Mouse (Mus musculus) testis, postnatal 14 days (tissue): ENCODE results near the gene Spock1.

ENCODE experiments used
- DNase-seq: peaks from one replicate; pipeline ENCODE4 v3.0.0; 2021; ENCODE audit warnings: low spot score

The Spock1 gene

GRCm38 (mm10) chr13:57798633-57799032 is 109.5 kb downstream of the Spock1 start:
- DNase-seq = no peak

GRCm38 (mm10) chr13:57796951-57797692 is 111.0 kb downstream of the Spock1 start:
- no peak for DNase-seq

GRCm38 (mm10) chr13:57793643-57794240 is 114.4 kb downstream of the Spock1 start:
- DNase-seq = no peak

- DNase-seq = no peak
Observed at GRCm38 (mm10) chr13:57789796-57790195, 118.3 kb downstream of the Spock1 start.

- DNase-seq = no peak
Observed at GRCm38 (mm10) chr13:57788299-57788698, 119.8 kb downstream of the Spock1 start.

GRCm38 (mm10) chr13:57786278-57786677 is 121.9 kb downstream of the Spock1 start:
- no peak for DNase-seq

- no peak for DNase-seq
Observed at GRCm38 (mm10) chr13:57782975-57783374, 125.2 kb downstream of the Spock1 start.

- no peak for DNase-seq
Observed at GRCm38 (mm10) chr13:57782107-57782561, 126.0 kb downstream of the Spock1 start.

GRCm38 (mm10) chr13:57779146-57779545 is 129.0 kb downstream of the Spock1 start:
- DNase-seq = no peak

- no peak for DNase-seq
Observed at GRCm38 (mm10) chr13:57778524-57778923, 129.6 kb downstream of the Spock1 start.

- DNase-seq = no peak
Observed at GRCm38 (mm10) chr13:57771998-57772397, 136.1 kb downstream of the Spock1 start.

- no peak for DNase-seq
Observed at GRCm38 (mm10) chr13:57766721-57767120, 141.4 kb downstream of the Spock1 start.

GRCm38 (mm10) chr13:57761122-57761521 is 147.0 kb downstream of the Spock1 start:
- no peak for DNase-seq

- DNase-seq = no peak
Observed at GRCm38 (mm10) chr13:57760618-57761017, 147.5 kb downstream of the Spock1 start.

- no peak for DNase-seq
Observed at GRCm38 (mm10) chr13:57756316-57756715, 151.8 kb downstream of the Spock1 start.

GRCm38 (mm10) chr13:57750831-57751230 is 157.3 kb downstream of the Spock1 start:
- no peak for DNase-seq

GRCm38 (mm10) chr13:57744667-57745066 is 163.5 kb downstream of the Spock1 start:
- DNase-seq = no peak

- DNase-seq = no peak
Observed at GRCm38 (mm10) chr13:57741186-57741585, 166.9 kb downstream of the Spock1 start.

- no peak for DNase-seq
Observed at GRCm38 (mm10) chr13:57740473-57740872, 167.7 kb downstream of the Spock1 start.

GRCm38 (mm10) chr13:57736060-57736459 is 172.1 kb downstream of the Spock1 start:
- DNase-seq = no peak

- no peak for DNase-seq
Observed at GRCm38 (mm10) chr13:57734549-57734948, 173.6 kb downstream of the Spock1 start.

- DNase-seq = no peak
Observed at GRCm38 (mm10) chr13:57733521-57733920, 174.6 kb downstream of the Spock1 start.

- DNase-seq = no peak
Observed at GRCm38 (mm10) chr13:57732251-57732650, 175.9 kb downstream of the Spock1 start.

- DNase-seq = no peak
Observed at GRCm38 (mm10) chr13:57727716-57728115, 180.4 kb downstream of the Spock1 start.
